Mouse (Mus musculus) effector memory CD4-positive, alpha-beta T cell, adult 7 months (primary cell): ENCODE results near the gene Abcd3. TPM values are rescaled to one million over a fixed set of nuclear protein-coding genes. Genes with fewer than 3 reads are reported as not detected.

Experiments
- polyA plus RNA-seq: library from polyadenylated mRNA; unstranded; fragments of 100-300 nt; shearing (Covaris generic); gene quantifications from one replicate; pipeline ENCODE4 v1.2.1, GENCODE M21; 2017

Gene Abcd3
- 8.5 TPM for polyA plus RNA-seq

DNA sequence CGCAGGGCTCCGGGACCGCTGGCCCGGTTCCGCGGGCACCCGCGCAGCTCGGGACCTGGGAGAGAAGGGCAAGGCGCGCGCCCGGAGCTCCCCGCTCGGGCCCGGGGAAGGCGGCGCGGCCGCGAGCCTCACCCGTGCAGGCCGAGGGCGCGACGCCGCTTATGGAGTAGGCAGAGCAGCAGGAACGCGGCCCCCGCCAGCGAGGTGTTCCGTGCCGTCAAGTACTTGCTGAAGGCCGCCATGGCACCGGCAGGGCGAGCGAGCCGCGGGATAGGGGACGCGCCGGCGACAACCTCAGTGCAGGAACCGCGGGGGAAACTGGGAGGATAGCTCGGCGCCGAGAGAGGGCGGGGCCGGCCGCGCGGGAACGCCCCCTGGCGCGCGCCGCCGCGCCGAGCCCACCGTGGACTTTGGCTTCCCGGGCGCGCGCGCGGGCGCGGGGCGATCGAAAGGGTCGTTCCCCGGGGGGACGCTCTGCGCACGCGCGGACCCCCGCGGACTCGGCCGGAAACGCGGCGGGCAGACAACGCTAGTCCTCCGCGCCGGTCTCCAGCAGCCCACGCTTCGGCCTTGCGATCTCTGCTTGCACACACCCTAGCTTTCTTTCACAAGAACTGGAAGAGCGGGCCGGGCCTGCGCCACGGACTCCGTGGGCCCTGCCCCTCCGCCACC is at the start of gene Abcd3:
Abcd3 (minus strand) TSS at position 426 of the 672 bp plus-strand sequence.

DNA sequence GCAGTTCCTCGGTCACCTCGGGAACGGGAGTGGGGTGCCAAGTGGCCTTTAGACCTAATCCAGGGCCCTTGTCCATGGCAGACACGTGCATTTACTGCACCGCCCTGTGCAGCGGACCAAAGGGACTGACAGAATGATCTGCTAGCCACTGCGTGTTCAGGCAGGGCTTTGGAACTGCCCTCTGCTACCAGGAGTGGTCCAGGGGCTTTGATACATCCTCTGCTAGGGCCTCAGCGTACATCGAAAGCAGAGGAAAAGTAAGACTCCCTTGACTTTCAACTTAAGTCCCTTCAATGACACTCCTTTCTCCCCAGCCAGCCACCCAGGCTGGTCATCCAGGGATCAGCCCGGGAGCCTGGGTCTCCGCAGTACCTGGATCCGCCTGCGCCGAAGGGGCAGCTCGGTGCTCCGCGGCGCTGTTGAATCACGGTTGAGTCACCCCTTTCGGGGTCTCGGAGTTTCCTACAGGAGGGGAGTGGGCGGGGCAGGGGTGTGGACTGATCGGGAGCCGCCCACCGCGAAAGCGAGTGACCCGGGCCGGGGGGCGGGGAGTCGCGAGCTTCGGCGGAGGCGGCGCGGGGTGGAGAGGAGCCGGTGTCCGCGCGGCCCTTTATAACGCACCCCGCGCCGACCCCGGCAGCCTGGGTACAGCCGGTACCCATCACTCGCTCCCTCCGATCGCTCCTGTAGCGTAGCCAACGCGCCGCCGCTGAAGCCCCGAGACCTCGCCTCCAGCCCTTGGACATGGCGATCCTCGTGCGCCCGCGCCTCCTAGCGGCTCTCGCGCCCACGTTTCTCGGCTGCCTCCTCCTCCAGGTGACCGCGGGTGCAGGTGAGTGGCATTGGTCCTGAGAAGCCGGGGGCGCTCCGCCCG is 91.9 kb downstream of the Abcd3 start, which contains the start of gene F3:
F3 (plus strand) TSS at position 567 of the 874 bp plus-strand sequence.

Other genes with a start within 250 kb of the Abcd3 start
- not detected for gene 4930432M17Rik, start 144.5 kb downstream of the Abcd3 start, polyA plus RNA-seq
- not detected for gene F3, start 91.8 kb downstream of the Abcd3 start, polyA plus RNA-seq
- 0.17 TPM for gene Arhgap29, start 137.2 kb upstream of the Abcd3 start, polyA plus RNA-seq
- not detected for gene Abca4, start 229.1 kb upstream of the Abcd3 start, polyA plus RNA-seq